Mouse (Mus musculus) stomach, embryonic 15.5 days (tissue): ENCODE measurements around the gene 2010315B03Rik. TPM values are rescaled to one million over a fixed set of nuclear protein-coding genes. Genes with fewer than 3 reads are reported as not detected.

Experiments used
- ATAC-seq: fragments of 200-750 bp; cut with Nextera tagmentation; 2 replicates; pipeline ENCODE4 v1.8.0; 2017; ENCODE audit warnings: low read depth, moderate number of reproducible peaks, moderate TSS enrichment; ENCODE audit not compliant: insufficient read depth, low FRiP score
- H3K27ac ChIP-seq: fragments of 300-500 bp; sonication (generic); 2 replicates; pipeline ENCODE4 v1.5.1; 2015; ENCODE audit warnings: mild to moderate bottlenecking, inconsistent platforms
- H3K27me3 ChIP-seq: fragments of 300-500 bp; sonication (generic); replicated peaks from 2 replicates; pipeline ENCODE4 v1.6.1; 2015; ENCODE audit warnings: inconsistent platforms
- H3K36me3 ChIP-seq: fragments of 300-500 bp; sonication (generic); 2 replicates; pipeline ENCODE4 v1.6.1; 2015; ENCODE audit warnings: inconsistent platforms
- H3K4me1 ChIP-seq: fragments of 300-500 bp; sonication (generic); 2 replicates; pipeline ENCODE4 v1.6.1; 2015; ENCODE audit warnings: inconsistent platforms
- H3K4me2 ChIP-seq: fragments of 300-500 bp; sonication (generic); 2 replicates; pipeline ENCODE4 v1.6.1; 2015; ENCODE audit warnings: mild to moderate bottlenecking, inconsistent platforms
- H3K4me3 ChIP-seq: fragments of 300-500 bp; sonication (generic); replicated peaks from 2 replicates; pipeline ENCODE4 v1.5.1; 2015; ENCODE audit warnings: inconsistent platforms
- H3K9ac ChIP-seq: fragments of 300-500 bp; sonication (generic); 2 replicates; pipeline ENCODE4 v1.6.1; 2015; ENCODE audit warnings: inconsistent platforms
- H3K9me3 ChIP-seq: fragments of 300-500 bp; sonication (generic); 2 replicates; pipeline ENCODE4 v1.6.1; 2016; ENCODE audit warnings: inconsistent platforms
- WGBS: fragments of 180-500 bp; shearing (Covaris S2); methylation state at CpG from one replicate; pipeline ENCODE4 v1.1.7; 2015; 5-methylcytosine and 5-hydroxymethylcytosine counted together
- polyA plus RNA-seq: library from polyadenylated mRNA; unstranded; fragments of >200 nt; fragmentation: Nextera tagmentation; extraction: Ambion mirVana; gene quantifications from 2 replicates; pipeline ENCODE4 v1.2.1, GENCODE M21; 2015

Gene 2010315B03Rik
- polyA plus RNA-seq: 12.5 and 13.3 TPM in 2 replicates

DNA sequence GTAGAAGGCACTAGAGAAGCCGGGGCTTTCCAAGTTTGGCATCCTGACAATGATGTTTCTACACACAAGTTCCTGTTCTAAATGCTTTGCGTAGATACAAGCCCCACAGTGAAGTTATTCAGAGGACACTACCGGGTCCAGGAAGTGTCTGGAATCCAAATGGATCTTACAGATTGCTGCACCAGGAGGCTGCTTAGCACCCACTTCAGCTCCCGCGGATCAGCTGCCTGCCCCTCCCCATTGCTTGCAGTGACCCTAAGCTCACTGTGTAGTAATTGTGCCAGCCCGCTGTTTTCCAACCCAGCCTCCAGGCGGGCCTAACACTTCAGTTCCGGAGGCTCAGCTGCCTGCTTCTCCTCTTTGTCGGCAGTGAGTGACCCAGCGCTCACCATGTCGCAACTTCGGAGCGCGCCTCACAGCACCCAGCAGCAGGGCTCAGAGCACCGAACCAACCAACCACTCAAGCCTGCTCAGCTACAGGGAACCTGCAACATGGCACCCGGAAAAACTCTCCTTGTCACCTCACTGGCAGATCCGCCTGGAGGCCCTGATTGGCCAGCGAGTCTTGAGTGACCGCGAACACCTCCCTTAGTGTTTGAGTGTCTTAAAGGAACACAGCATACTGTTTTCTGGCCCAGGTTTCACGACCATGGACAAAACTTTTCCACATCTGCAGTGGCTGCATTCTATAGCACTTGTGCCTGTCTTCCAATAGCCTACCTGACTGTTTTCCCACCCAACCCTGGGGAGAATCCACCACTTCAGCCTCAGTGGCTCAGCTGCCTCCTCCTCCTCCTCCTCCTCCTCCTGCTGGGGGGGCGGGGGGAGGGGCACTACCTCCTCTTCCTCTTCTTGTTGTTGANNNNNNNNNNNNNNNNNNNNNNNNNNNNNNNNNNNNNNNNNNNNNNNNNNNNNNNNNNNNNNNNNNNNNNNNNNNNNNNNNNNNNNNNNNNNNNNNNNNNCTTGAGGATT, at the start of gene 2010315B03Rik:
TSS of gene 2010315B03Rik (minus strand) at position 526 of the 972 bp plus-strand sequence.
- Histone ChIP-seq H3K4me2 (peak within 1 kb of the TSS; percentile 45), H3K27ac (peak within 1 kb of the TSS; percentile 96), H3K36me3 (no peaks in the 10 kb centered on the region), H3K4me3 (peak within 1 kb of the TSS; percentile 76), H3K9me3 (no peaks in the 10 kb centered on the region), H3K27me3 (no peaks in the 10 kb centered on the region), H3K9ac (peak within 1 kb of the TSS; percentile 67), H3K4me1 (no peaks in the 10 kb centered on the region)
- peak; percentile 100 for ATAC-seq
- under 1% methylated on average over 21 of the region's 22 CpGs for WGBS

DNA sequence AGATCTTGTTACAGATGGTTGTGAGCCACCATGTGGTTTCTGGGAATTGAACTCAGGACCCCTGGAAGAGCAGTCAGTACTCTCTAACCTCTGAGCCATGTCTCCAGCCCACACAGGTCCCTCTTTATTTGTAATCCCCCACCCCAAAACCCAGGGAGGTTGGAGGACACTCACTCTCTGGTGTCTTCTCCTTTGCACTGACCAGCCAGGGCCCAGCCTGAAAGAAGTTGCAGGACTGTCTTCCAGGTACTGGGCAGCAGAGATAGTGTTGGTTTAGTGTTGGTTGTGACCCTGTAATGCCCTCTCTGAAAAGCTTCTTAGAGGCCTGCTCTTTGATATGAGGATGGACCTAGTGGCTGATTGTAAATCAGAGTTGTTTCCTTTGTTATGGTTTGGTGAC, 994 bp downstream of the 2010315B03Rik start:
- H3K4me3 ChIP-seq: peak overlapping the region; percentile 76
- H3K4me2 ChIP-seq: peak overlapping the region; percentile 45
- no peaks in the 10 kb centered on the region for H3K27me3 ChIP-seq
- H3K4me1 ChIP-seq: no peaks in the 10 kb centered on the region
- H3K27ac ChIP-seq: no peak overlapping the region
- ATAC-seq: no peak
- H3K9ac ChIP-seq: no peak overlapping the region; the same call in 1 of the 2 replicates
- H3K36me3 ChIP-seq: no peaks in the 10 kb centered on the region
- H3K9me3 ChIP-seq: no peaks in the 10 kb centered on the region

DNA sequence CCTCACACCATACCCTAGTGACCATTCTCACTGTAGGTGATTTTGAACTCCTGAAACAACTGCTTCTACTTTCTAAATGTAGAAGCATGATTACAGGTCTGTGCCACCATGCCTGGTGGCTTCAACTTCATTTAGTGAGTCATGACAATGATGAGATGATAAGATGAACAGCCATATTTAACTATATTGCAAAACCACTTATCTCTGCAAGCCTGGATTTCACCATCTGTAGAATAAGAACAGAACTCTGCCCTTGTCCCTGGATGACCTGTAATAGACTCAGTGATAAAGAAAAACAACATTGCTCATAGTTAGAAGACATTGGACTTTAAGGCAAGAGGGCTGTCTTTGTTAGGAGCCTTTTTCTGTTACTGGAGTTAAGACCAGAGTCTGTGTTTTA, 24.2 kb downstream of the 2010315B03Rik start:
- H3K27me3 ChIP-seq: no peaks in the 10 kb centered on the region
- H3K27ac ChIP-seq: no peak overlapping the region
- no peaks in the 10 kb centered on the region for H3K9me3 ChIP-seq
- H3K4me1 ChIP-seq: no peaks in the 10 kb centered on the region
- ATAC-seq: no peak
- H3K4me2 ChIP-seq: no peak overlapping the region
- H3K9ac ChIP-seq: no peak overlapping the region
- H3K36me3 ChIP-seq: 0 out of 2 replicates have a peak, but pooled peaks cover 4% of the 10 kb centered on the region
- H3K4me3 ChIP-seq: no peak overlapping the region

DNA sequence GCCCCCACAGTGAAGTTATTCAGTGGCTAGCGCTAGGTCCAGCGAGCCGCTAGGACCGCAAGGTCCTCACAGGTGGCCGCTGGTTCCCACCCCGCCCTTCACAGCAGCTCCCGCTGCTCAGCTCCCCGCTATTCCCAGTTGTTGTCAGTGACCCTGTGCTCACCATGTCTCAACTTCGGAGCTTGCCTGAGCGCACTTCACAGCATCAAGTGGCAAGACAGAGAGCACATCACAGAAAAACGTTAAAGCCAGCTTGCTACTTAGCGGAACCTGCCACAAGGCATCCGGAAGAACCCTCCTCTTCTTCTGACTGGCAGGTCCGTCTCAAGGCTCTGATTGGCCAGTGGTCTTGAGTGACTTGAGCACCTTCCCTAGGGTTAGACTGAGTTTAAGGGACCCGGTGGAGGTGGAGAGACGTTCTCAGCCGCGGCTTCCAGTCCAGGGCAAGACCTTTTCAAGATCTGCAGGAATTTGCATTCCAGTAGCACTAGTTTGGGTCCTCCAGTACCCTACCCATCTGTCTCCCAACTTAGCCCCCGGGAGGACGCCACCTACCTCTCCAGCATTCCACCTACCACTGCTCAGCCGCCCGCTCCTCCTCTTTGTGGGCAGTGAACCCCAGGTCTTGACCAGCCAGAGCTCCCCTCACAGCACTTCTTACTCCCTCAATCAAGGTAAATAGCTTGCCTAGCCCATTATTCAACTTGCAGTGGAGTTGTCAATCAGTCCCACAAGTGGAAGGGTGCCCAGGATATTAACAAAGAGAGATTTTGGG, 30.4 kb downstream of the 2010315B03Rik start:
- WGBS: under 1% methylated on average over 22 of the region's 22 CpGs
- peak; percentile 98 for ATAC-seq
- Histone ChIP-seq H3K27ac (peak overlapping the region; percentile 84), H3K36me3 (no peaks in the 10 kb centered on the region), H3K4me2 (peak overlapping the region; percentile 70), H3K27me3 (no peaks in the 10 kb centered on the region), H3K4me1 (peaks cover 8% of the 10 kb centered on the region), H3K9me3 (no peaks in the 10 kb centered on the region), H3K9ac (peak overlapping the region; percentile 51), H3K4me3 (peak overlapping the region; percentile 83)

DNA sequence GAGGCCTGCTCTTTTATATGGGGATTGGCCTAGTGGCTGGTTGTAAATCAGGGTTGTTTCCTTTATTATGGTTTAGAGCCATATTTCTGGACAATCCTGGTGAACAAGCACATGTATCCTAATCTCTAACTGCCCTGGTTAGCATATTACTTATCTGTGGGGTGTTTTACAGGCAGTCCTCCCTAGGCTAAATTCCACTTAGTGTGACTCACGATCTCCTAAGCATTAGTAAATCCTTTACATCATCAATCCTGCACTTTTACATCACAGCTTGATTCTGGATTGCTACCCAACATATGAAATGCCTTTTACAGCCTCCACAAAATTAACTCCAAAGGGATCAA, 31.1 kb downstream of the 2010315B03Rik start:
- Histone ChIP-seq H3K4me2 (peak overlapping the region; percentile 70), H3K4me3 (peak overlapping the region; percentile 83), H3K27ac (peak overlapping the region; percentile 84), H3K27me3 (no peaks in the 10 kb centered on the region), H3K36me3 (no peaks in the 10 kb centered on the region; the same call in 1 of the 2 replicates), H3K4me1 (peaks cover 8% of the 10 kb centered on the region), H3K9ac (peak overlapping the region; percentile 51; the same call in 1 of the 2 replicates), H3K9me3 (no peaks in the 10 kb centered on the region)
- ATAC-seq: no peak
- WGBS: 7% methylated on average over 1 of the region's 1 CpGs

DNA sequence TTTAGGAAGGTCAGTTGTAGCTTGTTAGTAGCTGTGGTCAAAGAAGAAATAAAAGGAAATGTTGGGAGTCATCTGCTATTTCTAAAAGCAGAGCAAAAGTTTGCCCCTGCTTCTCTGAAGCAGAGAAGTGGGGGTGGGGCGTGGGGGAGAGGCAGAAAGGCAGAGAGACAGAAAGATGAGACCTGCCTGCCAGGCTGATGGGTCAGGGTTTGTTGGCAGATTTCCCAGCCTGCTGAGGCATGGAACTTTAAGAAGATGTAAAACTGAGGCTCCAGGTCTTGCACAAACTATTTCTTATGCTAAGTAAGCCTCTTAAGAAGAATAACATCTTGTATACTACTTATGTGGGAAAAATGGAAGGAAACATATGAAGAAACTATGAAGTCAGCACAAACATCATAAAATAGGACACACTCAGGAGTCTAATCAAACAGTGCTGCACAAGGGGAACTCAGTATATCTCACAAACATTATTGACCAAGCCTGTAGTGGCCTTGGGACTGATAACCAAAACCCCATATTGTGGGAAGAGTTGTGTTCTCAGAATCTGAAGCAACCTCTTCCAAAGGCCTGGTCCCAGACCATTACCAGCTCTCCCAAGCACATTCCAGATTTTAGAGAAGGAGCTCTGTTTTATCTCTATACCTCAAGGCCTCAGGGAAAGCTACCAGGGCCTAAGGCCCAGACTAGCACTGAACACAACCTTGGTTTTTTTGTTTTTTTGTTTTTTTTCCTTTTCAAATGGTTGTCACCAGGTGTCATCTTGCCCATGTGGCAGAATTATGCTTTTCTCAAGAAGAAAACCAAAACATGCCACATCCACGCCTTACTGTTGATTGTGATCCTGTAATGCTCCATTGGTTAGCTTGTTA, 31.7 kb downstream of the 2010315B03Rik start:
- ATAC-seq: no peak
- Histone ChIP-seq H3K4me2 (peak overlapping the region; percentile 70), H3K4me1 (peaks cover 8% of the 10 kb centered on the region), H3K27ac (no peak overlapping the region), H3K27me3 (no peaks in the 10 kb centered on the region), H3K4me3 (peak overlapping the region; percentile 83), H3K9me3 (no peaks in the 10 kb centered on the region), H3K36me3 (no peaks in the 10 kb centered on the region; the same call in 1 of the 2 replicates), H3K9ac (no peak overlapping the region)
- WGBS: 72% methylated on average over 2 of the region's 2 CpGs

DNA sequence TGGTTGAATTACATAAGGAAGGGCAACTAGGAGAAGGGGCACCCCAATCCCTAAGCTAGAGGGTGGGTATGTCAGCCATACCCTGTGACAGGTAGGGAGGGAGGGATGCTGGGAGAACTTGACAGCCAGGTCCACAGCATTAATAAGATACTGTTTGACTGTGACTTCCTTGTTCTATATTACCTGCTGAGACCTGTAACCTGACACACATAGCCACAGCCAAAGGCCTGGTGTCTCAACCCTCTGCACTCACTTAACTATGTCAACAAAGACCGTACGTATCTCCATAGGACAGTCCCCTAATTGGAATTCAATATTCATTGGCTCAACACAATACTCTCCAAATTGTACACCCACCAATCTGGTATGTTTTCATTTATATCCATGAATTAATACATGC, 33.2 kb downstream of the 2010315B03Rik start:
- peak; percentile 20; the same call in 1 of the 2 replicates for ATAC-seq
- Histone ChIP-seq H3K27me3 (no peaks in the 10 kb centered on the region), H3K4me3 (no peak overlapping the region), H3K4me1 (peaks cover 8% of the 10 kb centered on the region), H3K9ac (no peak overlapping the region), H3K36me3 (peaks cover 3% of the 10 kb centered on the region; the same call in 1 of the 2 replicates), H3K27ac (no peak overlapping the region), H3K4me2 (no peak overlapping the region), H3K9me3 (no peaks in the 10 kb centered on the region)
- 38% methylated on average over 2 of the region's 2 CpGs for WGBS

DNA sequence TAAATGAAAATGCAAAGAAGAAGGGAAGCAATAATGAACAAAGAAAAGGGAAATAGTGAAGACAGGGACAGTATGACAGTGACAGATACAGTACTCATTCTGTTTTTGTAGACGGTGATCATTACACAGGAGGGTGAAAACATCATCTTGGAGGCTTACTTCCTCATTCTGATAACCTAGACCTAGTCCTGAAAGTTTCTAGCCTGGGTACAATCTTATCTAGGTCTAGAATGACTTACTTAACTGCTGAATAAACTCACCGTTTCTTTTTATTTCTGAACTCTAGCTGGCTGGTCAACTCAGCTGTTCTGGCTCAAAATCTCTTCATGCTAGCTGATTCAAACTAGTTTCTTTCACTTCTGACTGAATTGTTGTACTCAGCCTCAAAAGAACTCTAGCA, 37.4 kb downstream of the 2010315B03Rik start:
- ATAC-seq: no peak
- Histone ChIP-seq H3K36me3 (peaks cover 8% of the 10 kb centered on the region; the same call in 1 of the 2 replicates), H3K4me3 (no peak overlapping the region), H3K27me3 (no peaks in the 10 kb centered on the region), H3K4me2 (no peak overlapping the region), H3K4me1 (no peaks in the 10 kb centered on the region), H3K9me3 (0 out of 2 replicates have a peak, but pooled peaks cover 3% of the 10 kb centered on the region), H3K27ac (no peak overlapping the region), H3K9ac (no peak overlapping the region)
- 85% methylated on average over 2 of the region's 2 CpGs for whole genome bisulfite sequencing

DNA sequence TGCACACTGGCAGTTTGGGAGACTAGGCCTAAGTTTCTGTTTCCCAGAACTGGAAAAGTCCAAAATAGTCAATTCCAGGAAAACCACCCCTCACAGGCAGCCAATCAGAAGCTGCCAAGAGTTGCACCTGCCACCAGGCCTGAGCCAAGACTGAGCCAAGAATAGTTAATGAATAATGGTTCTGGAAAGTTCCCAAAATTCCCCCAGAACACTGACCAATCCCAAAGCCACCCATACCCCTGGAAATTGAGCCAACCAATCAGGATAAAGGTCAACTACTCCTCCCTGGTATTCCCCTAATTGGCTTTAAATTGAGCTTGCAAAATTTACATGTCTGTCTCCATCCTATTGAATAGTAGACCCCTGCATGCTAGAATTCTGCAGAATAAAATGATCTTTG, 39.3 kb downstream of the 2010315B03Rik start:
- Histone ChIP-seq H3K9me3 (peaks cover 16% of the 10 kb centered on the region; the same call in 1 of the 2 replicates), H3K36me3 (peaks cover 23% of the 10 kb centered on the region)
- ATAC-seq: no peak

DNA sequence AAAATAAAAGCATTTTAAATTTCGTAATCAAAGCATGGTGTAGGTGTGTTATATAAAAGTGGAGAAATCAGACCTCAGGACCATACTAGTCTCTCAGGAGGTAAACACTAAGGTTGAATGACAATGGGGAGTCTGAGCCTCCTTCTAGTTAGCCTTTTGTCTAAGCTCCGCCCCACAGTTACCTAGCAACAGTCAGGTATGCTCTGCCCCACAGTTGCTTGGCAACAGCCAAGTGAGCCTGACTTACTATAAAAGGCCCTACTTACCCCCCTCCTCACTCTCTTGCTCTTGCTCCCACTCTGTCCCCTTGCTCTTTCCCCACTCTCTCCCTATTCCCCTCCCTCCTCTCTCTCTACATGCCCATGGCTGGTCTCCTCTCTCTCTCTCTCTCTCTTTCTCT, 44.6 kb downstream of the 2010315B03Rik start:
- Histone ChIP-seq H3K4me2 (no peak overlapping the region), H3K4me1 (no peaks in the 10 kb centered on the region), H3K9ac (no peak overlapping the region), H3K9me3 (peaks cover 16% of the 10 kb centered on the region; the same call in 1 of the 2 replicates), H3K27me3 (no peaks in the 10 kb centered on the region), H3K4me3 (no peak overlapping the region), H3K27ac (no peak overlapping the region), H3K36me3 (peaks cover 20% of the 10 kb centered on the region)
- no peak for ATAC-seq
- WGBS: 35% methylated on average over 2 of the region's 2 CpGs

More for the DNA sequence above, 39.3 kb downstream of the 2010315B03Rik start:
- Histone ChIP-seq H3K4me1 (no peaks in the 10 kb centered on the region), H3K9ac (no peak overlapping the region), H3K27me3 (no peaks in the 10 kb centered on the region), H3K4me2 (no peak overlapping the region), H3K27ac (no peak overlapping the region), H3K4me3 (no peak overlapping the region)

DNA sequence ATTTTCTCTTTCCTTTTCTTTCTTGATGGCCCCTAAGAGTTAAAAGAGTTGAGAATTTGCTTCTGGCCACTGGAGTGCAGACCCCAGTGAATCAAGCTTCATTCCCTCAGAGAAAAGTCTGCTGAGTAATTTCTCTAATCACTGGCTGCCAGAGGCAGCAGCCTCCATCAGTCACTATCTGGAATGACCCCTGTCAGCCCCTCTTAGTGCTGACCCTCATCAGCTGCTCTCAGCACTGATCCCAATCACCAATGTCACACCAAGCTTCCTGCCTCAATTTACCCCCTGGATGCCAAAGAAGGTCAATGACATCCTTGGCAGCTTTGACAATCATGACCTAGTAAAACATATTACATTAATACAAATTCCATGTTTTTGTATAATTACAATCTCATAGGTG, 45.0 kb downstream of the 2010315B03Rik start:
- Histone ChIP-seq H3K27ac (no peak overlapping the region), H3K4me1 (no peaks in the 10 kb centered on the region), H3K4me3 (no peak overlapping the region), H3K36me3 (peaks cover 20% of the 10 kb centered on the region), H3K27me3 (no peaks in the 10 kb centered on the region), H3K9ac (no peak overlapping the region), H3K9me3 (peaks cover 16% of the 10 kb centered on the region; the same call in 1 of the 2 replicates), H3K4me2 (no peak overlapping the region)
- ATAC-seq: no peak
